Mouse (Mus musculus) intestine, embryonic 15.5 days (tissue): ENCODE data around the gene Ccl22. TPM values are rescaled to one million over a fixed set of nuclear protein-coding genes. Genes with fewer than 3 reads are reported as not detected.

ENCODE experiments used
- polyA plus RNA-seq: library from polyadenylated mRNA; unstranded; fragments of >200 nt; fragmentation: Nextera tagmentation; extraction: Ambion mirVana; gene quantifications from 2 replicates; pipeline ENCODE4 v1.2.1, GENCODE M21; 2015

Ccl22 gene
- polyA plus RNA-seq, 1 experiment from 2014 or later: not detected

Other genes with a start within 250 kb of the Ccl22 start
- 7.4 and 8.4 TPM in 2 replicates for gene Cpne2, start 212.6 kb upstream of the Ccl22 start, polyA plus RNA-seq
- gene Rspry1, start 143.7 kb upstream of the Ccl22 start, polyA plus RNA-seq: 28.1 and 28.3 TPM in 2 replicates
- 57.9 and 62.2 TPM in 2 replicates for gene Fam192a, start 143.6 kb upstream of the Ccl22 start, polyA plus RNA-seq
- gene Arl2bp, start 79.0 kb upstream of the Ccl22 start, polyA plus RNA-seq: 118 and 123 TPM in 2 replicates
- gene Pllp, start 49.3 kb upstream of the Ccl22 start, polyA plus RNA-seq: 42.1 and 47.0 TPM in 2 replicates
- gene Cx3cl1, start 26.4 kb downstream of the Ccl22 start, polyA plus RNA-seq: 23.0 and 24.3 TPM in 2 replicates
- gene Ccl17, start 64.9 kb downstream of the Ccl22 start, polyA plus RNA-seq: not detected in 2 replicates
- gene Coq9, start 92.7 kb downstream of the Ccl22 start, polyA plus RNA-seq: 97.5 and 110 TPM in 2 replicates
- gene Ciapin1, start 92.8 kb downstream of the Ccl22 start, polyA plus RNA-seq: 89.8 and 94.6 TPM in 2 replicates
- gene Polr2c, start 111.9 kb downstream of the Ccl22 start, polyA plus RNA-seq: 126 and 134 TPM in 2 replicates
- gene Dok4, start 130.7 kb downstream of the Ccl22 start, polyA plus RNA-seq: 39.4 and 40.3 TPM in 2 replicates
- 20.1 and 20.7 TPM in 2 replicates for gene Ccdc102a, start 172.5 kb downstream of the Ccl22 start, polyA plus RNA-seq
- gene Adgrg5, start 178.1 kb downstream of the Ccl22 start, polyA plus RNA-seq: 1.3 and 2.1 TPM in 2 replicates
- gene Adgrg1, start 229.2 kb downstream of the Ccl22 start, polyA plus RNA-seq: 22.4 and 23.8 TPM in 2 replicates